Mouse (Mus musculus): ENCODE measurements around the gene Ipo4. TPM values are rescaled to one million over a fixed set of nuclear protein-coding genes. Genes with fewer than 3 reads are reported as not detected.

Ipo4 gene
- total RNA-seq, 2 experiments from 2014 or later, result 106 to 116 TPM

GRCm38 (mm10) chr14:55590748-55591330 is 44.9 kb downstream of the Ipo4 start, which contains the start of gene Psme2:
Gene Psme2, minus strand, starts transcription at chr14:55591113.
- DNase-seq (ENCODE audit: low spot score in 2 of 2), result peak; percentile 85 to 90

GRCm38 (mm10) chr14:55589771-55590448 is 45.8 kb downstream of the Ipo4 start:
- DNase-seq (ENCODE audit: low spot score in 2 of 2), result no peak

GRCm38 (mm10) chr14:55589271-55589670 is 46.5 kb downstream of the Ipo4 start:
- DNase-seq (ENCODE audit: low spot score in 2 of 2), result no peak

GRCm38 (mm10) chr14:55586149-55586548 is 49.6 kb downstream of the Ipo4 start:
- no peak for DNase-seq (ENCODE audit: low spot score in 2 of 2)

GRCm38 (mm10) chr14:55585566-55585960 is 50.2 kb downstream of the Ipo4 start:
- no peak for DNase-seq (ENCODE audit: low spot score in 2 of 2)

GRCm38 (mm10) chr14:55584702-55585565 is 50.8 kb downstream of the Ipo4 start, which contains the start of gene Emc9:
Gene Emc9, minus strand, starts transcription at chr14:55585302.
- DNase-seq (ENCODE audit: low spot score in 2 of 2), result peak; percentile 52 to 65

- DNase-seq (ENCODE audit: low spot score in 2 of 2), result no peak
Measured at GRCm38 (mm10) chr14:55584303-55584701, 51.5 kb downstream of the Ipo4 start.

GRCm38 (mm10) chr14:55581981-55582681 is 53.6 kb downstream of the Ipo4 start:
- no peak for DNase-seq (ENCODE audit: low spot score in 2 of 2)

- no peak for DNase-seq (ENCODE audit: low spot score in 2 of 2)
Measured at GRCm38 (mm10) chr14:55580731-55581130, 55.0 kb downstream of the Ipo4 start.

- DNase-seq (ENCODE audit: low spot score in 2 of 2), result no peak
Measured at GRCm38 (mm10) chr14:55579511-55580496, 56.0 kb downstream of the Ipo4 start.

- no peak for DNase-seq (ENCODE audit: low spot score in 2 of 2)
Measured at GRCm38 (mm10) chr14:55578668-55579269, 57.0 kb downstream of the Ipo4 start.

GRCm38 (mm10) chr14:55577871-55578667 is 57.7 kb downstream of the Ipo4 start, which contains the start of gene Psme1:
Gene Psme1, plus strand, starts transcription at chr14:55578123.
- peak; percentile 43 to 64 for DNase-seq (ENCODE audit: low spot score in 2 of 2)

- peak; percentile 32 to 39 for DNase-seq (ENCODE audit: low spot score in 2 of 2)
Measured at GRCm38 (mm10) chr14:55576376-55576775, 59.4 kb downstream of the Ipo4 start.

GRCm38 (mm10) chr14:55575711-55576110 is 60.0 kb downstream of the Ipo4 start:
- DNase-seq (ENCODE audit: low spot score in 2 of 2), result no peak

Measured in left cerebral cortex, adult 18-20 months (tissue).